Mouse (Mus musculus) MEL (cell line): ENCODE data around the gene Gpr37l1. TPM values are rescaled to one million over a fixed set of nuclear protein-coding genes. Genes with fewer than 3 reads are reported as not detected.
A peak's percentile ranks its signal among the peaks of the same experiment; 100 is the strongest.

Experiments used
- DNase-seq: peaks from one replicate; pipeline ENCODE4 v3.0.0; 2011; ENCODE audit warnings: low read depth, low spot score
- H3K27ac ChIP-seq: 2 replicates; pipeline ENCODE4 v1.5.1; 2012; ENCODE audit warnings: low read depth, mild to moderate bottlenecking, control low read depth, low read length, moderate library complexity; ENCODE audit not compliant: control insufficient read depth
- H3K27me3 ChIP-seq, 2 experiments: fragments of 150-350 bp in 1 of 2; sonication (generic) in 1 of 2; 2 replicates each; pipeline ENCODE4 v1.6.1; 2012; ENCODE audit warnings: low read length in 2 of 2, mild to moderate bottlenecking in 2 of 2, improper control_type of control experiment in 1 of 2, moderate library complexity in 1 of 2; ENCODE audit not compliant: insufficient read depth in 2 of 2, control insufficient read depth in 1 of 2
- H3K36me3 ChIP-seq, 2 experiments: 2 replicates each; pipeline ENCODE4 v1.6.1; 2012 to 2014; ENCODE audit warnings: low read length in 2 of 2, improper control_type of control experiment in 1 of 2, inconsistent platforms in 1 of 2, mild to moderate bottlenecking in 1 of 2; ENCODE audit not compliant: insufficient read depth in 2 of 2, control insufficient read depth in 1 of 2
- H3K4me1 ChIP-seq, 2 experiments: fragments of 150-350 bp in 1 of 2; sonication (generic) in 1 of 2; 2 replicates each; pipeline ENCODE4 v1.6.1; 2012; ENCODE audit warnings: low read length in 2 of 2, improper control_type of control experiment in 1 of 2, mild to moderate bottlenecking in 1 of 2; ENCODE audit not compliant: insufficient read depth in 2 of 2, control insufficient read depth in 1 of 2
- H3K4me3 ChIP-seq, 2 experiments: fragments of 150-350 bp in 1 of 2; sonication (generic) in 1 of 2; 2 replicates each; pipeline ENCODE4 v1.5.1; 2012; ENCODE audit warnings: low read depth in 2 of 2, low read length in 2 of 2, mild to moderate bottlenecking in 2 of 2, moderate library complexity in 2 of 2, control low read depth in 1 of 2, improper control_type of control experiment in 1 of 2; ENCODE audit not compliant: control insufficient read depth in 1 of 2, insufficient read depth in 1 of 2
- H3K79me2 ChIP-seq: 2 replicates; pipeline ENCODE4 v1.6.1; 2012; ENCODE audit warnings: mild to moderate bottlenecking, low read length, moderate library complexity; ENCODE audit not compliant: control insufficient read depth, poor library complexity, insufficient read depth
- H3K9ac ChIP-seq: 2 replicates; pipeline ENCODE4 v1.6.1; 2012; ENCODE audit warnings: low read depth, mild to moderate bottlenecking, control low read depth, low read length, moderate library complexity; ENCODE audit not compliant: control insufficient read depth, poor library complexity, severe bottlenecking
- H3K9me3 ChIP-seq: fragments of 150-350 bp; sonication (generic); replicated peaks from 2 replicates; pipeline ENCODE4 v1.6.1; 2012; ENCODE audit warnings: mild to moderate bottlenecking, low read length, improper control_type of control experiment, moderate library complexity; ENCODE audit not compliant: insufficient read depth
- BHLHE40 ChIP-seq: IDR thresholded peaks from 2 replicates; pipeline ENCODE4 v1.6.1; 2012; ENCODE audit warnings: low read depth, mild to moderate bottlenecking, inconsistent platforms, low read length, improper control_type of control experiment, borderline replicate concordance
- CTCF ChIP-seq, 3 experiments: IDR thresholded peaks in 2 of 3; conservative IDR thresholded peaks in 1 of 3; 2 replicates each; pipeline ENCODE4 v1.5.1; 2011 to 2012; ENCODE audit warnings: low read length in 3 of 3, low read depth in 2 of 3, mild to moderate bottlenecking in 2 of 3, improper control_type of control experiment in 1 of 3, inconsistent platforms in 1 of 3, mixed read lengths in 1 of 3, moderate library complexity in 1 of 3; ENCODE audit not compliant: control insufficient read depth in 1 of 3, insufficient read depth in 1 of 3, poor library complexity in 1 of 3, severe bottlenecking in 1 of 3
- ELF1 ChIP-seq: IDR thresholded peaks from 2 replicates; pipeline ENCODE4 v1.6.1; 2014; ENCODE audit warnings: low read depth, mild to moderate bottlenecking, inconsistent platforms, low read length, improper control_type of control experiment, moderate library complexity
- EP300 ChIP-seq, 2 experiments: IDR thresholded peaks; 2 replicates each; pipeline ENCODE4 v1.6.1; 2011; ENCODE audit warnings: improper control_type of control experiment in 2 of 2, low read length in 2 of 2, low read depth in 1 of 2, mild to moderate bottlenecking in 1 of 2
- ETS1 ChIP-seq: IDR thresholded peaks from 2 replicates; pipeline ENCODE4 v1.6.1; 2012; ENCODE audit warnings: low read depth, mild to moderate bottlenecking, inconsistent platforms, low read length, improper control_type of control experiment, moderate library complexity
- MAX ChIP-seq: IDR thresholded peaks from 2 replicates; pipeline ENCODE4 v1.6.1; 2011; ENCODE audit warnings: low read length, improper control_type of control experiment
- MAZ ChIP-seq: IDR thresholded peaks from 2 replicates; pipeline ENCODE4 v1.6.1; 2012; ENCODE audit warnings: low read depth, mild to moderate bottlenecking, inconsistent platforms, low read length, improper control_type of control experiment
- MEF2A ChIP-seq: IDR thresholded peaks from 2 replicates; pipeline ENCODE4 v1.6.1; 2014; ENCODE audit warnings: low read depth, mild to moderate bottlenecking, inconsistent platforms, low read length, improper control_type of control experiment; ENCODE audit not compliant: poor library complexity, insufficient replicate concordance, severe bottlenecking; ENCODE audit errors: extremely low read depth
- MXI1 ChIP-seq: IDR thresholded peaks from 2 replicates; pipeline ENCODE4 v1.6.1; 2011; ENCODE audit warnings: mild to moderate bottlenecking, low read depth, low read length, improper control_type of control experiment
- MYC ChIP-seq: IDR thresholded peaks from 2 replicates; pipeline ENCODE4 v1.6.1; 2011; ENCODE audit warnings: low read depth, mild to moderate bottlenecking, low read length, improper control_type of control experiment, moderate library complexity
- POLR2AphosphoS2 ChIP-seq: IDR thresholded peaks from 2 replicates; pipeline ENCODE4 v1.6.1; 2011; ENCODE audit warnings: low read length, improper control_type of control experiment
- RAD21 ChIP-seq: IDR thresholded peaks from 2 replicates; pipeline ENCODE4 v1.6.1; 2011; ENCODE audit warnings: mild to moderate bottlenecking, low read depth, low read length, improper control_type of control experiment
- RCOR1 ChIP-seq: IDR thresholded peaks from 2 replicates; pipeline ENCODE4 v1.6.1; 2012; ENCODE audit warnings: low read depth, mild to moderate bottlenecking, inconsistent platforms, low read length, improper control_type of control experiment
- SMC3 ChIP-seq: IDR thresholded peaks from 2 replicates; pipeline ENCODE4 v1.6.1; 2011; ENCODE audit warnings: low read depth, low read length, improper control_type of control experiment
- TAL1 ChIP-seq: IDR thresholded peaks from 2 replicates; pipeline ENCODE4 v1.6.1; 2012; ENCODE audit warnings: mild to moderate bottlenecking, inconsistent platforms, low read length, moderate library complexity, mixed read lengths
- TBP ChIP-seq: IDR thresholded peaks from 2 replicates; pipeline ENCODE4 v1.8.0; 2011; ENCODE audit warnings: low read depth, low read length, improper control_type of control experiment
- TCF12 ChIP-seq: IDR thresholded peaks from 2 replicates; pipeline ENCODE4 v1.6.1; 2014; ENCODE audit warnings: low read depth, mild to moderate bottlenecking, inconsistent platforms, low read length, improper control_type of control experiment, moderate library complexity
- USF2 ChIP-seq, 2 experiments: IDR thresholded peaks; 2 replicates each; pipeline ENCODE4 v1.6.1; 2011 to 2012; ENCODE audit warnings: improper control_type of control experiment in 2 of 2, low read length in 2 of 2, borderline replicate concordance in 1 of 2, inconsistent platforms in 1 of 2, low read depth in 1 of 2, mild to moderate bottlenecking in 1 of 2; ENCODE audit not compliant: insufficient read depth in 1 of 2
- ZC3H11A ChIP-seq: IDR thresholded peaks from 2 replicates; pipeline ENCODE4 v1.6.1; 2012; ENCODE audit warnings: low read depth, mild to moderate bottlenecking, inconsistent platforms, low read length, improper control_type of control experiment
- ZKSCAN1 ChIP-seq: IDR thresholded peaks from 2 replicates; pipeline ENCODE4 v1.6.1; 2012; ENCODE audit warnings: low read depth, mild to moderate bottlenecking, inconsistent platforms, low read length, improper control_type of control experiment, moderate library complexity
- ZMIZ1 ChIP-seq: IDR thresholded peaks from 2 replicates; pipeline ENCODE4 v1.6.1; 2012; ENCODE audit warnings: low read depth, mild to moderate bottlenecking, inconsistent platforms, low read length, improper control_type of control experiment, moderate library complexity
- polyA plus RNA-seq, 2 experiments: library from polyadenylated mRNA; stranded (reverse) in 1 of 2; unstranded in 1 of 2; fragments of >175 nt in 1 of 2; fragments of >200 nt in 1 of 2; gene quantifications; 2 replicates each; pipeline versions ENCODE4 v1.2.1 to v1.2.4; 2012; ENCODE audit warnings: low replicate concordance in 2 of 2, low read depth in 1 of 2; ENCODE audit not compliant: insufficient read length in 2 of 2, insufficient read depth in 1 of 2, missing spikeins in 1 of 2
- total RNA-seq: library from RNA; depleted of rRNA; stranded (reverse); fragments of 300-350 nt; gene quantifications from 2 replicates; pipeline ENCODE4 v1.2.3, GENCODE M21; 2012

The Gpr37l1 gene
- total and polyA plus RNA-seq, 3 experiments = not detected

GRCm38 (mm10) chr1:135171984-135172383, 4.5 kb upstream of the Gpr37l1 start:
- Histone ChIP-seq H3K36me3 (no peaks in the 10 kb centered on the region), H3K27ac (no peak overlapping the region), H3K27me3 (peaks cover 0 to 1% of the 10 kb centered on the region in 2 experiments; a peak in 1 of 4 replicates), H3K4me3 (no peak overlapping the region), H3K9me3 (no peaks in the 10 kb centered on the region), H3K4me1 (no peaks in the 10 kb centered on the region), H3K79me2 (no peaks in the 10 kb centered on the region)
- peak; percentile 69 for DNase-seq
- TF ChIP-seq MAZ (no peak), RAD21 (peak; percentile 82), CTCF (IDR thresholded peaks at IDR 0.05 in 2 of 3, conservative IDR thresholded peaks at IDR 0.05 in 1 of 3; ENCODE audit: control insufficient read depth in 1 of 3, insufficient read depth in 1 of 3, low read depth in 2 of 3, low read length in 3 of 3, poor library complexity in 1 of 3, severe bottlenecking in 1 of 3) (peak; percentile 29 to 77 (median 38); a peak in 5 of 6 replicates), ZC3H11A (peak; percentile 89), MXI1 (no peak), ETS1 (no peak), BHLHE40 (no peak), MEF2A (no peak), ZKSCAN1 (no peak), POLR2AphosphoS2 (no peak), SMC3 (peak; percentile 79), USF2 (IDR thresholded peaks at IDR 0.05; ENCODE audit: borderline replicate concordance in 1 of 2, insufficient read depth in 1 of 2, low read depth in 1 of 2, low read length in 2 of 2) (no peak), TCF12 (no peak), EP300 (IDR thresholded peaks at IDR 0.05; ENCODE audit: low read depth in 1 of 2, low read length in 2 of 2) (no peak), RCOR1 (no peak), TAL1 (no peak), ELF1 (no peak), MYC (no peak), TBP (no peak)
- TF ChIP-seq, all 39 proteins: peak for 4
- no peak overlapping the region for H3K9ac ChIP-seq

- Histone ChIP-seq H3K27ac (no peak overlapping the region), H3K4me1 (no peaks in the 10 kb centered on the region), H3K9me3 (no peaks in the 10 kb centered on the region), H3K27me3 (peaks cover 0 to 1% of the 10 kb centered on the region in 2 experiments; a peak in 1 of 4 replicates), H3K9ac (no peak overlapping the region), H3K79me2 (no peaks in the 10 kb centered on the region), H3K4me3 (no peak overlapping the region), H3K36me3 (no peaks in the 10 kb centered on the region)
- DNase-seq = peak; percentile 42
- TF ChIP-seq TAL1 (no peak), MXI1 (no peak), USF2 (IDR thresholded peaks at IDR 0.05; ENCODE audit: borderline replicate concordance in 1 of 2, insufficient read depth in 1 of 2, low read depth in 1 of 2, low read length in 2 of 2) (no peak), MAX (no peak), EP300 (IDR thresholded peaks at IDR 0.05; ENCODE audit: low read depth in 1 of 2, low read length in 2 of 2) (no peak), CTCF (IDR thresholded peaks at IDR 0.05 in 2 of 3, conservative IDR thresholded peaks at IDR 0.05 in 1 of 3; ENCODE audit: control insufficient read depth in 1 of 3, insufficient read depth in 1 of 3, low read depth in 2 of 3, low read length in 3 of 3, poor library complexity in 1 of 3, severe bottlenecking in 1 of 3) (peak; percentile 21 to 40 (median 27); a peak in 5 of 6 replicates), MYC (0 out of 2 replicates have a peak, but pooled peaks have one; percentile 41), ZMIZ1 (no peak), RCOR1 (no peak), POLR2AphosphoS2 (no peak), SMC3 (peak; percentile 38), ETS1 (no peak), TBP (0 out of 2 replicates have a peak, but pooled peaks have one; percentile 16)
Measured at GRCm38 (mm10) chr1:135171202-135171601, 3.7 kb upstream of the Gpr37l1 start.
